Mouse (Mus musculus) lung, adult 2 months (tissue): ENCODE measurements at regions not wholly inside any gene's neighbourhood (a gene's known extent, or its start where the extent isn't known, plus 50 kb on each side); places are given as distances from the start of the nearest gene placed in this dataset.

ENCODE experiments used
- CTCF ChIP-seq: fragments of 200-500 bp; IDR thresholded peaks from 2 replicates; pipeline ENCODE4 v1.5.1; 2011; ENCODE audit warnings: mild to moderate bottlenecking, low read length, control low read depth; ENCODE audit not compliant: insufficient read depth
- POLR2A ChIP-seq: fragments of 200-500 bp; IDR thresholded peaks from 2 replicates; pipeline ENCODE4 v1.6.1; 2011; ENCODE audit warnings: low read depth, mild to moderate bottlenecking, control low read depth, low read length, borderline replicate concordance; ENCODE audit errors: extremely low read depth

- TF ChIP-seq CTCF (no peak), POLR2A (no peak)
These were observed 107.1 kb upstream of the Tet2 start for GRCm38 (mm10) chr3:133651996-133652395.
